Mouse (Mus musculus) C2C12 (cell line): ENCODE measurements around the gene Drd3. TPM values are rescaled to one million over a fixed set of nuclear protein-coding genes. Genes with fewer than 3 reads are reported as not detected.

Experiments used
- H3K27me3 ChIP-seq: one replicate; pipeline ENCODE4 v1.6.1; 2011; ENCODE audit not compliant: control insufficient read depth, insufficient read depth, insufficient read length
- H3K36me3 ChIP-seq: one replicate; pipeline ENCODE4 v1.6.1; 2011; ENCODE audit not compliant: control insufficient read depth, insufficient read depth
- H3K4me3 ChIP-seq: one replicate; pipeline ENCODE4 v1.5.1; 2011; ENCODE audit warnings: mild to moderate bottlenecking, control low read depth; ENCODE audit not compliant: poor library complexity, insufficient read depth, severe bottlenecking
- H3K79me2 ChIP-seq: one replicate; pipeline ENCODE4 v1.6.1; 2011; ENCODE audit not compliant: control insufficient read depth, insufficient read depth
- H3K79me3 ChIP-seq: one replicate; pipeline ENCODE4 v1.6.1; 2011; ENCODE audit warnings: low read depth, control low read depth
- H3ac ChIP-seq: one replicate; pipeline ENCODE3; 2011; ENCODE audit warnings: low read depth; ENCODE audit not compliant: control insufficient read depth, insufficient read length
- CEBPB ChIP-seq: IDR thresholded peaks from one replicate; pipeline ENCODE4 v1.6.1; 2011; ENCODE audit warnings: low read depth, mild to moderate bottlenecking, control low read depth, moderate library complexity
- CTCF ChIP-seq: IDR thresholded peaks from one replicate; pipeline ENCODE4 v1.5.1; 2011; ENCODE audit not compliant: control insufficient read depth, insufficient read depth, insufficient read length
- FOSL1 ChIP-seq: IDR thresholded peaks from one replicate; pipeline ENCODE4 v1.8.0; 2011; ENCODE audit warnings: mild to moderate bottlenecking, low read length; ENCODE audit not compliant: poor library complexity, insufficient read depth, severe bottlenecking
- MAX ChIP-seq: IDR thresholded peaks from one replicate; pipeline ENCODE4 v1.6.1; 2011; ENCODE audit warnings: mild to moderate bottlenecking, control low read depth
- MYOD1 ChIP-seq: IDR thresholded peaks from one replicate; pipeline ENCODE4 v1.6.1; 2011; ENCODE audit warnings: low read depth; ENCODE audit not compliant: control insufficient read depth, insufficient read length
- MYOG ChIP-seq: IDR thresholded peaks from one replicate; pipeline ENCODE4 v1.6.1; 2011; ENCODE audit not compliant: control insufficient read depth, insufficient read length; ENCODE audit errors: extremely low read depth
- USF1 ChIP-seq: IDR thresholded peaks from one replicate; pipeline ENCODE4 v1.6.1; 2011; ENCODE audit warnings: low read depth, mild to moderate bottlenecking, control low read depth, moderate library complexity
- polyA plus RNA-seq: library from polyadenylated mRNA; unstranded; fragments of >200 nt; fragmentation: generic; extraction: Trizol; gene quantifications from one replicate; pipeline ENCODE4 v1.2.1, GENCODE M21; 2012; ENCODE audit warnings: missing spikeins

The Drd3 gene
- polyA plus RNA-seq, 1 experiment: not detected

DNA sequence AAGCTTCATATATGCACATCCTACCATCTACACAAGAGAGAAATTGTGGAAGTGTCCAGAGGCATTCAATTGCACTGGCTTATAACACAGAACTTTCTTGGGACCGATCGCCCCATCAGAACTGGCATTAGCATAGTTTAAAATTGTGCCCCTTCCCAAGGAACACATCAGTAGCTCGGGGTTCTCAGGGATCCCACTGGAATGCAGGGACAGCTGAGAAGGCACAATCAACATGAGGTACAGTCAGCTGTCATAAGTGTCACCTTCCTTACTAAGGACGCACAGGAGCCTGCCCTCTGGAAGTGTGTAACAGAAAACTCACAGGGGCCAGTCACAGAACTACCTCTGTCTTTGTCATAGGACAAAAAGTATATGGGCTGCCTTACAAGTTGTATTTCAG, 19.7 kb downstream of the Drd3 start:
- Histone ChIP-seq H3K4me3 (no peak overlapping the region), H3K27me3 (no peaks in the 10 kb centered on the region), H3ac (no peak overlapping the region), H3K36me3 (no peaks in the 10 kb centered on the region), H3K79me3 (no peaks in the 10 kb centered on the region), H3K79me2 (no peaks in the 10 kb centered on the region)
- TF ChIP-seq FOSL1: no peak
- no peak for TF ChIP-seq CEBPB
- no peak for TF ChIP-seq USF1
- TF ChIP-seq CTCF: no peak
- no peak for TF ChIP-seq MAX
- no peak for TF ChIP-seq MYOG
- TF ChIP-seq MYOD1: no peak

DNA sequence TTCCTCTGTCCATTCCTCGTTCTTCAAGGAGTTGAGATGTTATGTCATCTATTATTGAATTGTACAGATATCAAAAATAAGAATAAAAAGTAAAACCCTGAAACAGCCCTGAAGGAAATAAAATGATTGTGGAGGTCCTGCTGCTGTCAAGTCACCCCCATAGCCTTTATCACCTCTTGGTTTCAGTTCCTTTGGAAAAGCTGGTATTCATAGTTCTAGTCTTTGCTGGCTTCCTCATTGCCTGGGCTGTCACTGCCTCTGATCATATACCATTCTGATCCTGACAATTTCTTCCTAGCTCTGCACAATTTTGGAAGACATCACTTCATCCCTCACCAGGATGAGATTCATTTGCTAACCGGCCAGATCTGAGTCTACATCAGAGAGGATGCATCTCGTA, 23.1 kb downstream of the Drd3 start:
- H3K79me2 ChIP-seq: no peaks in the 10 kb centered on the region
- H3K79me3 ChIP-seq: no peaks in the 10 kb centered on the region
- H3K36me3 ChIP-seq: no peaks in the 10 kb centered on the region
- no peak for TF ChIP-seq MYOD1
- no peak for TF ChIP-seq CTCF
- H3K27me3 ChIP-seq: no peaks in the 10 kb centered on the region
- no peak overlapping the region for H3ac ChIP-seq
- no peak overlapping the region for H3K4me3 ChIP-seq

DNA sequence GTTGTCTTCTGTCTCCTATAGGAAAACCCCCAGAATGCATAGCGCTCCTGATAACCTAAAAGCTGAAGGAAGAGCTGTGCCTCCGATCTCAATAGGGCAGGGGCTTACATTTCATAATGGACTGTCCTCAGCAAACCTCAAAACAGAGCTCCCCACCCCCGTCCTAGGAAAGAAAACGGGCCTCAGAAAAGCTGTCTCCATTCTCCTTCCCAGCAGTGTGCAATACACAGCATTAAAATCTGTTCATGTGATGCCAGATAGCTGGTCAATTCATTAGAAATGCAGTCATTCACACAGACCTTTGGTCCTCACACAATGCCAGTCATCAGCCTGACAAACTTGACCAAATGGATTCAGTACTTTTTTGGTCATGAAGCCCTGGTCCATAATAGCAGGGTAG, 45.7 kb downstream of the Drd3 start:
- no peaks in the 10 kb centered on the region for H3K27me3 ChIP-seq
- H3K79me3 ChIP-seq: no peaks in the 10 kb centered on the region
- H3ac ChIP-seq: no peak overlapping the region
- H3K79me2 ChIP-seq: no peaks in the 10 kb centered on the region
- no peak for TF ChIP-seq MAX
- TF ChIP-seq CEBPB: no peak
- TF ChIP-seq USF1: no peak
- no peak for TF ChIP-seq FOSL1
- no peak overlapping the region for H3K4me3 ChIP-seq
- H3K36me3 ChIP-seq: no peaks in the 10 kb centered on the region

DNA sequence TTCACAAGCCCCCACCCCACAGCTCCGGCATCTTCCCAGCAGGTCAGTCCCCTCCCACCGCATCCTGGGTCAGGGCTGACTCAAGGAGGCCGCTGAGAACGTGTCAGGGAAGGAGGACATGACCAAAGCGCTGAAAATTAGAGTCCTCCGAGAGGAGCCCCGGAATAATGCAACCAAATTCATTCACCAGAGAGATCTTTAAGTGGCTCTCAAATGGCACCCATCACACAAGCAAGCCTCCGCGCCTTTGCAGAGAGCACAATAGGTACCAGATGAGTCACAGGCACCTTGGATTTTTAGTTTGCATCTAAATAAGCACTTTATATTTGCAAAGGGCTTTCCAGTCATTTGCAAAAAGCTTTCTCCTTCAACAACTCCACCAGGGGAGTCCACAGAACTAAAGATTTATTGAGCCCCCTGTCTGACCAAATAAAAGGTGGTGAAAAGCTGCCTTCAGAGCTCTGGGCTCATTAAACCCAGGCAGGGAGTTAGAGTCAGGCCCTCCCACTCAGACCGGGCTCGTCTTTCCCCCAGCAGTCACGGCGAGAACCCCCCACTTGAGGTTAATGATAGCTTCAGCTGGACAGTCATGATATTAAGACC, 46.4 kb downstream of the Drd3 start:
- Histone ChIP-seq H3K79me3 (no peaks in the 10 kb centered on the region), H3K4me3 (no peak overlapping the region), H3K79me2 (no peaks in the 10 kb centered on the region), H3ac (no peak overlapping the region), H3K27me3 (no peaks in the 10 kb centered on the region), H3K36me3 (no peaks in the 10 kb centered on the region)
- TF ChIP-seq CTCF: no peak

DNA sequence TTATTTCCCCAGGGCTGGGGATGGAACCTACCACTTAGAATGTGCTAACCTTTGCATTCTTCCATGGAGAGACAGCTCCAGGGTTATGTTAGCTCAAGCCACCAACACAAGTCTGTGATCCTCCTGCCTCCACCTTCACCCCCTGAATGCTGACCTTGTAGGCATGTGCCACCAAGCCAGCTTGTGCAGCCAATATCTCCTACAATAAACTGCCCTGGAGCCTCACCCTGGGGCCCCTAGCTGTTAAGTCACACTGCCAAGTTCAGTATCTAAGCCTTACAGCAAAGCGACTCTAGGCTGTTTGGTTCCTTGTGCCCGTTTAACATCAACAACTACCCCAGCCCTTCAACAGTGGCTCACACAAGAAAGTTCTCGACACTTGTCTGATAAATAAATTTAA, 47.3 kb downstream of the Drd3 start:
- H3K4me3 ChIP-seq: no peak overlapping the region
- no peak for TF ChIP-seq MAX
- TF ChIP-seq MYOD1: no peak
- TF ChIP-seq CTCF: no peak
- no peak for TF ChIP-seq USF1
- no peak for TF ChIP-seq MYOG
- TF ChIP-seq CEBPB: no peak
- TF ChIP-seq FOSL1: no peak
- no peaks in the 10 kb centered on the region for H3K79me2 ChIP-seq
- no peak overlapping the region for H3ac ChIP-seq
- H3K27me3 ChIP-seq: no peaks in the 10 kb centered on the region
- no peaks in the 10 kb centered on the region for H3K79me3 ChIP-seq
- H3K36me3 ChIP-seq: no peaks in the 10 kb centered on the region

DNA sequence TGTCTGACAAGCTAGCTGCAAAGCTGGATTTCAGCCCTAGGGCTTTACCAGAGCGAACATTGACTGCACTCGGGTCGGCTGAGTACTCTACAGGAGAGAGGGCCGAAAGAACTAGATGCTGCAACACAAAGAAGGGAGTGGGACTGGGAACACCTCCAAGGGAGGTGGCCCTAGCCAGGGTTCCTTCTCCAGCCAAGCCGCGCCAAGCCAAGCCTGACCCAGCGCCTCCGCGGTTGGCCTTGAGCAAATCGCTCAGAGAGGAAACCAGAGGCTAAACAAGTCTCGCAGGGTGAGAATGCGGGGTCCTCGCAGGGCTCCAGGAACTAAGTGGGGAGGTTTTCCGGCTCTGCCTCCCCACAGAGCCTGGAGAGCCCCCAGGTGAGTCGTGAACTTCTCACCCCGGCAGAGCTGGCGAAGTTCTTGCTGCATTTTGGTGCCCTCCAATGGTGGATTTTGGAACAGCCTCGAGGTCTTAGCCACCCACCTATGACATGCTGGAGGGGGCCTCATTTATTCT, 48.0 kb downstream of the Drd3 start:
- Histone ChIP-seq H3K79me2 (no peaks in the 10 kb centered on the region), H3K79me3 (no peaks in the 10 kb centered on the region), H3ac (no peak overlapping the region), H3K36me3 (no peaks in the 10 kb centered on the region), H3K27me3 (no peaks in the 10 kb centered on the region), H3K4me3 (no peak overlapping the region)
- TF ChIP-seq CTCF: peak; percentile 44
- TF ChIP-seq MYOG: no peak
